Mouse (Mus musculus): ENCODE measurements around the gene Nrxn3.

Gene Nrxn3

GRCm38 (mm10) chr12:88812173-88812572 lies 89.5 kb downstream of the Nrxn3 start:
- in situ Hi-C loops (cut with MseI, MboI) = no loop called here

GRCm38 (mm10) chr12:88816865-88817264 lies 94.2 kb downstream of the Nrxn3 start:
- in situ Hi-C loops (cut with MseI, MboI) = no loop called here

GRCm38 (mm10) chr12:88818622-88819334 lies 96.1 kb downstream of the Nrxn3 start:
- in situ Hi-C loops (cut with MseI, MboI) = no loop called here

DNA sequence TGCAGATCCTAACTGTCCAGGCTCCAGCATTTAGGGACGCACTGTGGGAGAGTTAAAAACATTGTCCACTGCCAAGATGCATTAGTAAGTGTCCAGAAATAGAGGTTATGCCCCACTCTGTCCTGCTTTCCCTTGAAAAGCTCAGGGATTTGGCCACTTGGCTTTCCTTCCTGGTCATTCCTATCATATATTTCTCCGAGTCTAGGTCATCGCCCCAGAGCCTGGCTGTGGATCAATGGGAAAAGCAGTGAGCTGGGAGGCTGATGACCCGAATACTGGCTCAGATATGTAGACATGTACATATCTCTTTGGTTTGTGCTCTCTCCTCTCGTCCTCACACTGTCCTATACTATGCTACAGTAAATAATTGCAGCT lies 96.6 kb downstream of the Nrxn3 start:
- in situ Hi-C loops (cut with MseI, MboI) = no loop called here

DNA sequence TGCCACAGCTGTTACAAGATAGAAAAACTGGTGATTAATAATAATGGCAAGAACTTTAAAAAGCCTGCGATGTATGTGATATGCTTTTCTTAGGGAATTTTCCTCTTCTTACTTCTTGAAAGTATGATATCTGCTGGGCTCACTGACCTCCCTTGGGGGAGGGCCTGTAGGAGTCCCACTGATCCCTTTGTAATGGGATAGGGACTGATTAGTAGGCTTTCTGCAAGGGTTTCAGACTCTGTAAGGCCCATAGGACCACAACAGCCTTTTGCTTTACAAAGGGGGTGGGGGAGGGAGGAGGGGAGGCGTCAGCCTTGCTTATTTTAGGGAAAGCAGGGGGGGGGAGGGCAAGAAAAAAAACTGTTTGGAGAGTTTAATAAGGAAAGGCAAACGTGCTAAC lies 97.5 kb downstream of the Nrxn3 start:
- in situ Hi-C loops (cut with MseI, MboI) = no loop called here

- in situ Hi-C loops (cut with MseI, MboI) = no loop called here
These were observed 108.2 kb downstream of the Nrxn3 start for GRCm38 (mm10) chr12:88830851-88831250.

GRCm38 (mm10) chr12:88835821-88836220 lies 113.1 kb downstream of the Nrxn3 start:
- in situ Hi-C loops (cut with MseI, MboI) = no loop called here

DNA sequence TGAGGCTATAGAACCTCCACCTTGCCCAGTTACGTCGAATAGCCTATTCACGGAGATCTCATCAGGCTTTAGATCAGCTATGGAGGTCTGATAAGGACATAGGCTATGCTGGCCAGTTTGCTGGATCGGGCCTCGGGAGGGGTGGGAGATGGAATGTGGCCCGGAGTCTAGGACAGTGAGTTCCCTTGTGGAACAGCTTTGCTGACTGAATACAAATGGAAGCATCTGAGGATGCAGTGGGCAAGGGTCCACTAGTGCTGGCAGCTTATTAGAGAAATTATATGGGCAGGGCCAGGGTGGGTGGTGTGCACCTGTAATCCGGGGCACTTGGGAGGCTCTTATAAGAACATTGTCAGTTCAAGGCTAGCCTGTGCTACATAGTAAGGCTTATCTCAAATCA lies 117.0 kb downstream of the Nrxn3 start:
- in situ Hi-C loops (cut with MseI, MboI) = no loop called here

- in situ Hi-C loops (cut with MseI, MboI) = no loop called here
These were observed 118.7 kb downstream of the Nrxn3 start for GRCm38 (mm10) chr12:88841350-88841749.

- in situ Hi-C loops (cut with MseI, MboI) = no loop called here
These were observed 127.9 kb downstream of the Nrxn3 start for GRCm38 (mm10) chr12:88850400-88851179.

DNA sequence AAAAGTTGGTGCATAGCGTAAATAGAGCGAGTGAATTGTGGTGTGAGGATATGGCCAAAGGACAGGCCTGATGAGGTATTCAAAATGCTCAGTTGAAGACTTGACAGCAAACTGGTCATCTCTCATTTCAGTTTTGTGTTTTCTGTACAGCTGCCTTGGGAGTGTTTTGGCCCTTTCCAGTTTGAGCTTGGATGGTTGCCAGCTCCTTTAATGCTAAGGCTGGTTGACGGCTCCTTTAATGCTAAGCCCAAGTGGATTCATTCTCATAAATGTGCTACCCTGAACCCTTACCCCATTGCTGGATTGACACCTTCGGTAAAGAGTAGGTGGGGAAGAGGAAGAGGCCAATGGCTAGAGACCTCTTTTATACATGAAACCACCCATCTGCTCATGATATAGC lies 131.4 kb downstream of the Nrxn3 start:
- in situ Hi-C loops (cut with MseI, MboI) = no loop called here

- in situ Hi-C loops (cut with MseI, MboI) = no loop called here
These were observed 135.0 kb downstream of the Nrxn3 start for GRCm38 (mm10) chr12:88857701-88858100.

DNA sequence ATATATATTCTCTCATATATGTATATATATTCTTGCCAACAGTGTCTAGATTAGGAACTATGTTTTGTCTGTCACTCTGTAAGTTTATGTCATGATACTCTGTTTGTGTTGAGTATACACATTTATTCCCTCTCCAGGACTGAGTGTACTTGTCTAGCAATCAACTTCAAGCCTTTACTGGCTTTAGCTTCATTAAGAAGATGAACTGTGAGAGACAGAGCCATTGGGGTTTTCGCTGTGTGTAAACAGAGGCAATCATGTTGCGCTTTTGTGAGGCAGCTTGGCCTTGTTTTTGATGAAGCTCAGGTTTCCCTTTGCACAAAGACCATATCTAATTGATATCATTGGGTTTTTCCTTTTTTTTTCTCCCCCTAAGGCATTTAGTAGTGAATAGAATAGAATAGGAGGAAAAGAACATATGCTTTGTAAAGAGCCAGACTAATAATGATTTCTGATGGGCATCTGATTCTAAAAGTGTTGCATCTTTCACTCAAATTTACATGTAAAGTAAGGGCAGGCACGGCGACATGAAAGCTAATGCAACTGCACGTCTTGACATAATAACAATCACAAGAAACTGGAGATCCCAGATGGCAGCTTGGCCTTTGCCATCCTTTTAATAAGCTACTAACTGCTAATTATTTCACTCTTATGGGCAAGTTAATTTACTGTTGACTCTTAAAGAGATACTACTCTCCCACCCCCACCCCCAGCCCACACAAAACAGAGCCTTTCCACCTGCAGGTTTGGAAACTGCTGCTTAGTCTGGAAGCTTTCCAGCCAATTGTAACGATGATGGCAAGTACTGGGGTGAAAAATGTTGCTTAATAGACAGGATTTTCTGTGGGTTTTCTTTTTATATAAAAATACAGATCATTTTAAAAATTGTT lies 137.0 kb downstream of the Nrxn3 start:
- in situ Hi-C loops (cut with MseI, MboI) = no loop called here

DNA sequence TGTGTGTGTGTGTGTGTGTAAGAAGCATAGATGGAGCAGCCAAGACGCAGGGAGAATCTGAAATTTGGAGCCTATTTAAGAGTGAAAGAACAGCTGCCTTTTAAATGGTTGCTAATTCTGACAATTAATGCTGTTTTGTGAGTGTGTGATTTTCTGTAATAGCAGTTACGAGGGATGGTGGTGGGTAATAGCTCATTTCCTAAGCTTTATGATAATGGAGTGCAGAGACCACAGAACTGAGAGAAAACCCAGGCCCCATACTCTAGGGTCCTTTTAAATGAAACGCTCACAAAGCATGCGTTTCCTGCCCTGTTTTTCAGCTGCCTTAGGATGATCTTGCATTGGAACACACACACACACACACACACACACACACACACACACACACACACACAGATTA lies 137.7 kb downstream of the Nrxn3 start:
- in situ Hi-C loops (cut with MseI, MboI) = no loop called here

- in situ Hi-C loops (cut with MseI, MboI) = no loop called here
These were observed 140.4 kb downstream of the Nrxn3 start for GRCm38 (mm10) chr12:88863069-88863468.

DNA sequence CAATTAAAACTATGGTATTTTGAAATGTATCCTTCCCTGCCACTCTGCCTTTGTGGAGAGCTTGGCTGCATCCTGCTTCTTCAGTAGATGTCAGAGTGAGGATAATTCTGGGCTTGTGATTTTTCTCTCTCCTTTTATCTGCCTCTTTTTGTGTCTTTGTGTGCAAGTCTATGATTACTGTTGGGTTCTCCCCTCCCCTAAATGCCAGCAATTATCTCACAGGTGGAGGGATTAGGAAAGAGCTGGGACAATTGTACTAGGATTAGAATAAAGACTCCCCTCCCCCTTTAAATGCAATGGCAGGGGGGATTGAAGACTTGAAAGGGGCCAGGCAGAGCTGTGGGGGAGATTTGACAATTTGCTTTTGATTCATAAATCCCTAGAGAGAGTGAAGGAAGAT lies 145.6 kb downstream of the Nrxn3 start:
- in situ Hi-C loops (cut with MseI, MboI) = no loop called here

GRCm38 (mm10) chr12:88897331-88897730 lies 174.7 kb downstream of the Nrxn3 start:
- in situ Hi-C loops (cut with MseI, MboI) = no loop called here

- in situ Hi-C loops (cut with MseI, MboI) = no loop called here
These were observed 177.5 kb downstream of the Nrxn3 start for GRCm38 (mm10) chr12:88900014-88900727.

GRCm38 (mm10) chr12:88900728-88901080 lies 178.0 kb downstream of the Nrxn3 start:
- in situ Hi-C loops (cut with MseI, MboI) = no loop called here

GRCm38 (mm10) chr12:88910761-88911160 lies 188.1 kb downstream of the Nrxn3 start:
- in situ Hi-C loops (cut with MseI, MboI) = no loop called here

- in situ Hi-C loops (cut with MseI, MboI) = no loop called here
These were observed 194.1 kb downstream of the Nrxn3 start for GRCm38 (mm10) chr12:88916752-88917151.

GRCm38 (mm10) chr12:88924896-88925295 lies 202.2 kb downstream of the Nrxn3 start:
- in situ Hi-C loops (cut with MseI, MboI) = no loop called here
